Mouse (Mus musculus): ENCODE data around the gene Ddx52.

- no peak for TF ChIP-seq POLR2A (IDR thresholded peaks at IDR 0.05; ENCODE audit: low read depth, low read length)
- TF ChIP-seq CTCF (IDR thresholded peaks at IDR 0.05; ENCODE audit: extremely low read depth, insufficient read length, insufficient replicate concordance, low read depth, low read length): no peak
These were observed 39.5 kb downstream of the Ddx52 start for GRCm38 (mm10) chr11:83981338-83981737.
